Mouse (Mus musculus) Patski (cell line): ENCODE data around the gene Tubgcp5. TPM values are rescaled to one million over a fixed set of nuclear protein-coding genes. Genes with fewer than 3 reads are reported as not detected.
"Not testable (repeated sequence)": the region's sequence is repeated elsewhere in the genome, so short reads cannot be mapped to it uniquely, and the experiment has no call there.

Experiments
- ATAC-seq: fragments of 100-300 bp; one replicate; pipeline ENCODE4 v1.8.0; 2021
- CTCF ChIA-PET: fragments of 350-600 bp; sonication (Branson Sonifier 250); formaldehyde crosslinking; loops from one replicate; lab custom pipeline; 2022; ENCODE audit warnings: inconsistent platforms; lab: Charles Lee
- POLR2A ChIA-PET: fragments of 350-600 bp; sonication (Branson Sonifier 250); formaldehyde crosslinking; loops from one replicate; lab custom pipeline; 2022; ENCODE audit warnings: antibody characterized with exemption, inconsistent platforms; lab: Charles Lee
- DNase-seq: peaks from one replicate; pipeline ENCODE4 v3.0.0-alpha.2; 2011; ENCODE audit warnings: low read depth, low spot score
- H3K27me3 ChIP-seq: fragments of 371-371 bp; one replicate; pipeline ENCODE4 v1.5.1; 2021
- CTCF ChIP-seq: fragments of 100-300 bp; IDR thresholded peaks from one replicate; pipeline ENCODE4 v1.5.1; 2021
- in situ Hi-C: fragments of 300-500 bp; cut with MboI; formaldehyde crosslinking; loops from 3 replicates; pipeline ENCODE4 v1.11.1; 2018; ENCODE audit warnings: low pct_unique_long_range_greater_than_20kb, mixed read lengths
- polyA plus RNA-seq: library from polyadenylated mRNA; unstranded; gene quantifications from one replicate; pipeline ENCODE4 v1.2.3, GENCODE M21; 2021

Gene Tubgcp5
- 21.6 TPM for polyA plus RNA-seq

DNA sequence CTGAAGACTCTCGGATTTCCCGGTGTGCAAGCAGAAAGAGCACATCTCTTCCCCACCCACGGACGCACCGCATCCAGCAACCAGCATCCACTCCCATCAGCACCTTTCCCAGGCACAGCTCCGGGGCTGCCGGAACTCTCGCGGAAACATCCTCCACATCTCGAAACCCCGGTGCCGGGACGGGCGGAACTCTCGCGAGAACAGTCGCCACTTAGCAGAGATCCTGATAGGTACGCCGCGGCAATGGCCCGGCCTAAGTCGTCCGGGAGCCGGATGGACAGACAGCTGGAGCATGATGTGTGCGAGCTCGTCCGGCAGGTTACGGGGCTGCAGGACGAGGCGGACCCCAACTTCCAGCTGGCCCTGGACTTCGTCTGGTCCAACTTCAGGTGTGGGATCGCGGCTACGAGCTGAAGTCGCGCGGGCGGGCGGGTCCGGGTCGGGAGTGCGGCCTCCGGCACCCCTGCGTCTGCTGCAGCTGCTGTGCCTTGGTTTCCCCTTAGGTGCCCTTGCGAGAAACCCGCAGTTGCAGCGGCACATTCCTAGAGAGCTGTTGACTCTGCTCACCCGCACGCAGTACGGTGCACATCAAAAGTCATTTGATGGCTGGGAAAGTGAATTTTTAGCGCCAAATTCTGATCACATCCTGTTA, at the start of gene Tubgcp5:
Tubgcp5 (plus strand) TSS at position 203 of the 652 bp plus-strand sequence.
- ChIA-PET CTCF (interaction anchor here (0.8 kb wide), 1 partner anchor 9 kb away, joined by 3 read pairs; no protein-coding TSS in a partner anchor), POLR2A (no interaction called here)
- ATAC-seq: peak; percentile 100
- in situ Hi-C loops: no loop called here
- no peak for TF ChIP-seq CTCF
- peak; percentile 86 for DNase-seq
- no peaks in the 10 kb centered on the region for H3K27me3 ChIP-seq

DNA sequence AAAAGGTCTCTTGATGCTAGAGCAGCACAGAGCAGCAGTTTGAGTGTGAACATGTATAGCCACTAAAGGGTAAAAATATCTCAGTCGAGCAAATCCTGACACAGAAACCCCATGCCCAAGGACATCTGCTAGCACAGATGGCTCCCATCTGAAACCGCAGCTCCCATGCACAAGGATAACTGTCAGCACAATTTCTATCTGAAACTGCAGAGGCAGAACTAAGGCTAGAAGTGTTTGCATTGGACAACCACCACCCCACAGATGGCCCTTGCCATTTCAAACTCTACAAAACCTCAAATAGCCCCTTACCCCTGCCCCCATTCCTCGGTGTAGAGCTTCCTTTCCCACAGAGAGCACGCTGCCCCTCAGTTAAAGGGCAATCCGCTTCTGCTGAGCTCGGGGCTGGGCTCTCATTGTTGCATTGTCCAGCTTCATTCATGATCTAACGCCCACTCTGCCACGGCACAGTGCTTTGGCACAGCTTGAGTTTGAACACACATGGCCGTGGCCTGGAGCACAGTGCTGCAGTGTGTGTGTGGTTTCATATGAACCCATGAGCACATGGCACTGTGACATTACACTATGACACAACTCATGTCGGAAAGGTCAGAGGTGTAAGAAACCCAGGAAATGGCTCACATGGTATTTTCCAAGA, 49.3 kb upstream of the Tubgcp5 start:
- POLR2A ChIA-PET: no interaction called here
- H3K27me3 ChIP-seq: no peaks in the 10 kb centered on the region
- no peak for ATAC-seq
- CTCF ChIA-PET: no interaction called here
- no peak for DNase-seq
- in situ Hi-C loops: no loop called here
- no peak for TF ChIP-seq CTCF

DNA sequence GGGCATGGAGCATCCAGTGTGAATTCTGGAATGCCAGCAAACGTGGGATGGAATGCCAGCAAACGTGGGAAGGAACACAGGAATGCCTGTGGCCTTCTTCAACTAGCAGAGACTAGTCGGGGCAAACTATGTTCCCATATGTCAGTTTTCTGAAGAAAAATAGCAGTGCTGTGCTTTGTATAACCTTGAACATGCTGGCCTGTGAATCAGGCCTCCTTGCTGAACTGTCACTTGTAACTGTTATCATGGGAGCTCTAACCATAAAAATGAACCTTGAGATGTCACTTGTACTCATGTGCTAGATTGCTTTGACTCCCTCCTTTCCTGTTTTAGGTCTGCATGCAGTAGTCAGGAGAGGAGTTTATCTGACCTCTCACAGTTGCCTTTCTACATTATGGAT, 43.1 kb upstream of the Tubgcp5 start:
- in situ Hi-C loops: no loop called here
- no peak for TF ChIP-seq CTCF
- ChIA-PET POLR2A (no interaction called here), CTCF (no interaction called here)
- H3K27me3 ChIP-seq: no peaks in the 10 kb centered on the region
- ATAC-seq: no peak
- DNase-seq: no peak

DNA sequence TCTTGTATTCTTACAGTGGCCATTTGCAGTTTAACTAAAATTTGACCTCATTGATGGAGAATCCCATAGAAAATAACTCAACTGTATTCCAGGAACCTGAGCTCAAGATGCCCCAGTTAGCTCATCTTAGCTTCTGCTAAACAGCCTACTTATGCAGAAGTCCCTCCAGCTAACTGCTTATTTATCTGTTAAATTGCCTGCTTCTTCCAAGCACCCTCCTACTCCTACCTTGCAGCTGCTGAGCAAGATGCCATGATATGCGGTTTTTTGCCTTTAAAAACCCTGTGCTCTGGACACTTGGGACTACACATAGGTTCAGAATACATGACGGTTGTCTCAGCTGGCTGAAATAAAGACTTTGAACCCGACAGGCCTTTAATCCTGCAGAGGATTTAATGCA, 34.6 kb upstream of the Tubgcp5 start:
- no peaks in the 10 kb centered on the region for H3K27me3 ChIP-seq
- CTCF ChIA-PET: no interaction called here
- TF ChIP-seq CTCF: no peak
- no peak for ATAC-seq
- POLR2A ChIA-PET: no interaction called here
- in situ Hi-C loops: no loop called here
- no peak for DNase-seq

DNA sequence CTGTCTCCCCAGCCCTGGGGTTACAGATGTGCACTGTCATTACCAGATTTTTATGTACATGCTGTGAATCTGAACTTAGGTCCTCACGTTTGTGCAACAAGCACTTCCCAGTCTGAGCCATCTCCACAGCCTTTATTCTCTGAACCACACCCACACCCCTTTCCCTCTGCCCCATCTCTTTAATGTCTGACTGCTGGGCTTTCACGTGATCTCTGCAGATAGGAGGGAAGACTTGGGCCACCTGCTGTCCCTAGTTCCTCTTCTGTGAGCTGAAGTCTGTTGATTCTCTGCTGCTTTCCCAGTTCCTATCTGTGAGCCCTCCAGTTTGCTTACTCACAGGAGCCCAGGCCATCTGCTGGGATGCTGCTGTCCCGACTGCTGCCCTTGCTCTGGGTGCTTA, 26.0 kb upstream of the Tubgcp5 start, which contains the start of gene Siglech:
Siglech (plus strand) TSS at position 253 of the 400 bp plus-strand sequence.
- POLR2A ChIA-PET: no interaction called here
- no peak for DNase-seq
- H3K27me3 ChIP-seq: peaks cover 10% of the 10 kb centered on the region
- in situ Hi-C loops: no loop called here
- no peak for ATAC-seq
- CTCF ChIA-PET: no interaction called here
- TF ChIP-seq CTCF: no peak

DNA sequence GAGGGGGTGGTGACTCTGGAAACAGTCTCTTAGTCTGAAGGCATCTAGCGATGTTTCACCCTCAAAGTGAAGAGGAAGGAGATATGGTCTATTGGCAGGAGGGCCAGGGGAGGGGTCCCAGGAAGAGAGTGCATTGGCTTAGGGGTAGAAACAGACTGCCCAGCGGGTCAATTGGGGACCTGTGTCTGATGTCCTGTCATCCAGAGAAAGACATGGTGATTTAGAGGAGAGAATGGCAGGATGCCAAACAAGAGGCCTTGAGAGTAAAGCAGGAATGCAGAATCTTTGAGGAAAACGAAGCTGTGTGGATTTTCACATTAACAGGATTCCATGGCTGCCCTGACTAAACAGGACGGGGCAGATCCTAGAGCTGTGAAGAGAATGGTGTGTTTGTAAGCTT, 13.9 kb upstream of the Tubgcp5 start:
- in situ Hi-C loops: no loop called here
- ATAC-seq (no peak), DNase-seq (no peak)
- no peaks in the 10 kb centered on the region for H3K27me3 ChIP-seq
- no peak for TF ChIP-seq CTCF
- ChIA-PET POLR2A (no interaction called here), CTCF (interaction anchor here (1.8 kb wide), 1 partner anchor 10 kb away, joined by 4 read pairs; no protein-coding TSS in a partner anchor)

DNA sequence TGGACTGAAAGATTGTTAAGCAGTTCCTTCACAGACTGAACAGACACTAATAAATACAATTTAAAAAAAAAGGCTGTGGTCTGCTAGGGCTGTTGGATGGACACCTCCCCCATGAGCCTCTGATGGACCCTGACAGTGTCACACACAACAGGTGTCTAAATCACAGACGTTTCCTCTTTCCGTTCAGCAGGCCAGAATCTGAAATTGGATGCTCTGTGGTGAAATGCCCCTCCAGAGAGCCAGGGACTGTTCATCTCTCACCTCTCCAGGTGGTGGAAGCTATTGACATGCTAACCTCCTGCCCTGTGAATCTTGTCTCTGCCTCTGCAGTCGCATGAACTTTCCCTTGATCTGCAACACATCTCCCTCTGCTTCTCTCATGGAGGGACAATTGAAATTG, 11.5 kb upstream of the Tubgcp5 start:
- CTCF ChIA-PET: no interaction called here
- no peaks in the 10 kb centered on the region for H3K27me3 ChIP-seq
- POLR2A ChIA-PET: no interaction called here
- DNase-seq: no peak
- TF ChIP-seq CTCF: no peak
- ATAC-seq: no peak
- in situ Hi-C loops: no loop called here

DNA sequence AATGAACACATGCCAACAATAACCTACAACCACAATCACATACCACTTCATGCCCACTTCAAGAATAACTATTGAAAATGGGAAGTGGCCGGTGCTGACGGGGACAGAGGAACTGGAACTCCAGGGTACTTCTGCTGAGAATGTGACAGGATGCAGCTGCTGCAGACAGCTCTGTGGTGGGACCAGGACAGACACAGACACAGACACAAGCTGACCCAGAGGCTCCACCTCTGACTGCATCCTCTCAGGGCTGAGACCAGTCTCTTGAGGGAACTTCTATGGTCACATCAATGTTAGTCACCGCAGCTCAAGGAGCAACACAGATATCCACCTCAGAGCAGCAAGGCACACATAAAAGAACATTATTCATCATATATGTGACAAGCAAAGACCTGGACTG, 9.4 kb upstream of the Tubgcp5 start:
- in situ Hi-C loops: no loop called here
- DNase-seq (no peak), ATAC-seq (no peak)
- H3K27me3 ChIP-seq: no peaks in the 10 kb centered on the region
- CTCF ChIA-PET: interaction anchor here (0.9 kb wide), 1 partner anchor 9 kb away, joined by 3 read pairs; the partner anchor contains the start of gene Tubgcp5
- TF ChIP-seq CTCF: no peak
- POLR2A ChIA-PET: no interaction called here

GRCm38 (mm10) chr7:55790586-55790985, 3.4 kb upstream of the Tubgcp5 start:
- in situ Hi-C loops, ATAC-seq, H3K27me3 ChIP-seq, CTCF ChIA-PET, POLR2A ChIA-PET, DNase-seq: not testable (repeated sequence)

DNA sequence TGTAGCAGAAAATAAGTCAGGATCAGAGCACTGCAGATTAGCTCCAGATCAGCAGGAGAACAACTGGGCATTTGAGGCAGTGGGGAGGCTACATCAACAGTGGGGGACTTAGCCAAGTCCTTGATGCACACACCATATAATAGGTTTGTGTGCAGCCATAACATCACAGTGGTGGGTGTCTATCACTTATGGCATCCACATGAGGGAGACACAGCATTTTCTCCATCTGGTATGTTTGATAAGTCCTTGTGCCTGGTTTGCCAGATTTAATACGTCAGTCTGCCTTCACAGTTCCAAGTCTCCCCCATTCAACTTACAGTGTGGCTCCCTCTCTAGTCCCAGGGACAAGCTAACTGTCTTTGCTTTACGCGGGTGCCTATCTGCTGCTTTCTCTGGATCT, 1.7 kb upstream of the Tubgcp5 start:
- ChIA-PET CTCF (no interaction called here), POLR2A (no interaction called here)
- DNase-seq (no peak), ATAC-seq (no peak)
- no peak for TF ChIP-seq CTCF
- H3K27me3 ChIP-seq: no peaks in the 10 kb centered on the region
- in situ Hi-C loops: no loop called here

DNA sequence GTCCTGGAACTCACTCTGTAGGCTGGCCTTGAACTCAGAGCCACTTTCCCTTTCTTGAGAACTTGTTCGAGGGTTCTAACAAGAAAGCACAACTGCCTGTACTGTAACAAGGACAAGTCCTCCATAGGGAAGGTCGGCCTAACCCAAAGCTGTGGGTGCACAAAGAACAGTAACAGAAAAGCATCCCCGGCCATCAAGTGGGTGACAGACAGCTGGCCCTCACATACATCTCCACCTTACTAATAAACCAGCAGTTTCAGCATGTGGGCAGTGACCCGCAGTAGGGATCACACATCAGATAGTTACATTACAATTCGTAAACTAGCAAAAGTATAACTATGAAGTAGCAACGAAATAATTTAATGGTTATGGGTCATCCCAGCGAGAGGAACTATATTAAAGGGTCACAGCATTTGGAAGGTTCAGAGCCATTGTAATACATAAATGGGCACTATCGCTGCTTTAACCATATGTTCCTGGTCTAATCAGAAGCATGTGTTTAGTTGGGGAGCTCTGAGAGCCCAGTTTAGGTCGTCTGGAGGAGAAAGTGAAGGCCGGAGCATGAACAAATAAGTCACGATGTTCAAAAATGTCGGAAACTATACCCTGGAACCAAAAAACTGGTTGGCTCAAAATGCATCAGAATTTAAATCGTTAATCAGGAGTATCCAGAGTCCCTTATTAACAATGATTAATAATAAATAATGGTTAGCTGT, 560 bp upstream of the Tubgcp5 start:
- no peaks in the 10 kb centered on the region for H3K27me3 ChIP-seq
- CTCF ChIA-PET: interaction anchor here (0.8 kb wide), 1 partner anchor 9 kb away, joined by 3 read pairs; no protein-coding TSS in a partner anchor
- in situ Hi-C loops: no loop called here
- DNase-seq (no peak), ATAC-seq (peak; percentile 7)
- TF ChIP-seq CTCF: no peak
- POLR2A ChIA-PET: no interaction called here
